Mouse (Mus musculus): ENCODE results near the gene Cmip.
"Not testable (repeated sequence)": the region's sequence is repeated elsewhere in the genome, so short reads cannot be mapped to it uniquely, and the experiment has no call there.

Gene Cmip

GRCm38 (mm10) chr8:117387642-117388041 lies 130.8 kb downstream of the Cmip start:
- no peak for DNase-seq

- no peak for DNase-seq
Observed at GRCm38 (mm10) chr8:117388370-117388769, 131.5 kb downstream of the Cmip start.

- DNase-seq, result no peak
Observed at GRCm38 (mm10) chr8:117393853-117394252, 137.0 kb downstream of the Cmip start.

- DNase-seq, result no peak
Observed at GRCm38 (mm10) chr8:117395055-117395454, 138.2 kb downstream of the Cmip start.

- DNase-seq, result no peak
Observed at GRCm38 (mm10) chr8:117396884-117397283, 140.0 kb downstream of the Cmip start.

GRCm38 (mm10) chr8:117397751-117398150 lies 140.9 kb downstream of the Cmip start:
- no peak for DNase-seq

- DNase-seq, result no peak
Observed at GRCm38 (mm10) chr8:117399229-117399628, 142.4 kb downstream of the Cmip start.

GRCm38 (mm10) chr8:117400820-117401219 lies 144.0 kb downstream of the Cmip start:
- DNase-seq, result no peak

- no peak for DNase-seq
Observed at GRCm38 (mm10) chr8:117401880-117402279, 145.0 kb downstream of the Cmip start.

- DNase-seq, result no peak
Observed at GRCm38 (mm10) chr8:117402911-117403704, 146.2 kb downstream of the Cmip start.

GRCm38 (mm10) chr8:117403705-117404476 lies 147.0 kb downstream of the Cmip start:
- DNase-seq, result no peak

GRCm38 (mm10) chr8:117406081-117406480 lies 149.2 kb downstream of the Cmip start:
- no peak for DNase-seq

- DNase-seq, result no peak
Observed at GRCm38 (mm10) chr8:117408634-117409033, 151.8 kb downstream of the Cmip start.

- DNase-seq, result no peak
Observed at GRCm38 (mm10) chr8:117409056-117409455, 152.2 kb downstream of the Cmip start.

- DNase-seq, result no peak
Observed at GRCm38 (mm10) chr8:117410391-117410790, 153.5 kb downstream of the Cmip start.

- no peak for DNase-seq
Observed at GRCm38 (mm10) chr8:117410901-117411300, 154.0 kb downstream of the Cmip start.

- no peak for DNase-seq
Observed at GRCm38 (mm10) chr8:117412232-117412631, 155.4 kb downstream of the Cmip start.

- DNase-seq, result no peak
Observed at GRCm38 (mm10) chr8:117417830-117418229, 161.0 kb downstream of the Cmip start.

- DNase-seq, result no peak
Observed at GRCm38 (mm10) chr8:117420841-117421534, 164.1 kb downstream of the Cmip start.

GRCm38 (mm10) chr8:117421838-117422237 lies 165.0 kb downstream of the Cmip start:
- no peak for DNase-seq

GRCm38 (mm10) chr8:117422343-117422742 lies 165.5 kb downstream of the Cmip start:
- no peak for DNase-seq

- DNase-seq, result no peak
Observed at GRCm38 (mm10) chr8:117423029-117423428, 166.2 kb downstream of the Cmip start.

- not testable (repeated sequence) for DNase-seq
Observed at GRCm38 (mm10) chr8:117427816-117428215, 171.0 kb downstream of the Cmip start.
